In the genomic region with DNA sequence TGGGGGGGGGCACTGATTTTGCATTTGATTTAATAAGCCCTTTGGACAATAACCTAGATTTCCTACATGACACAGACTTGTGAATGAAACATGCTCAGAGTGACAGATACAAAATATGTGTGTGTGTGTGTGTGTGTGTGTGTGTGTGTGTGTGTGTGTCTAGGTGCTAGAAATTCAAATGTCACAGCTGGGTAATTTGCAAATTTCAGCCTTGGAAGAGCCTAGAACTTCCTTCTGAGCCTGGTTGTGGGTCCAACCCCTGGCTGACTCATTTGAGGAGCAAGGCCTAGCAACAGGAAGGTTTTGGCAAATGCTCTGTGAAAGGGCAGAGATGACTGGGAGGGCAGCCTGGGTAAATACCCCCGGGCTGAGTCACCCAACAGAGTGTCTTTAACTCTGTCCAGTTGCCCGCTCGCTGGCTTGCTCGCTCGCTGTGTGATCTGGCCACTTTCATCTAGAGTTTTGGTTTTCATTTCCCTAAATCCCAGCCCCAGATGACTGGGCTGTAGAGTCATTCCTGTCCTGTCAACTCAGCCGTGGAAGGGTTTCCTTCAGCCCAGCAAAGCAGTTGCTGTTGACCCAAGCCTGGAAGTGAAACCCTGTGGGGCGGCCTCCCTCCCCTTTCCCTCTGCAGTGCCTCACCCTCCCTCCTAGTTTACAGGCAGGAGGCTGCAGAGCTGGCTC, we compare ENCODE assay signal across 8 mouse cellular contexts. TPM values are rescaled to one million over a fixed set of nuclear protein-coding genes. Genes with fewer than 3 reads are reported as not detected.
DNase-seq lines count a peak whose midpoint lies in the region; ATAC-seq and TF ChIP-seq lines count a peak whose summit lies in the region.

No protein-coding gene starts in this region.

- no peak overlapping the region for H3K4me3 ChIP-seq in heart, embryonic 15.5 days
- no peak overlapping the region for H3K4me3 ChIP-seq in liver, postnatal 0 days (ENCODE audit: low read depth, low read length)
- no peak overlapping the region for H3K4me3 ChIP-seq in midbrain, embryonic 15.5 days
- H3K4me3 ChIP-seq in forebrain, embryonic 15.5 days = no peak overlapping the region
- H3K4me3 ChIP-seq in left cerebral cortex, adult 2 months = no peak overlapping the region

- ATAC-seq in heart, embryonic 15.5 days (replicated peaks; ENCODE audit: insufficient number of reproducible peaks, insufficient read depth, low FRiP score, low read depth) = 0 out of 2 replicates have a peak, but pooled peaks have one; percentile 18
- ATAC-seq in liver, postnatal 0 days = peak; percentile 63
- no peak for ATAC-seq in midbrain, embryonic 15.5 days (replicated peaks)
- ATAC-seq in forebrain, embryonic 15.5 days (replicated peaks) = no peak

- intact Hi-C loops in left cerebral cortex, adult 2 months (cut with DNase I) = no loop called here

- no peaks in the 10 kb centered on the region for H3K36me3 ChIP-seq in heart, embryonic 15.5 days
- H3K36me3 ChIP-seq in liver, postnatal 0 days (replicated peaks; ENCODE audit: insufficient read depth, low read length) = peaks cover 20% of the 10 kb centered on the region
- H3K36me3 ChIP-seq in midbrain, embryonic 15.5 days (replicated peaks) = no peaks in the 10 kb centered on the region
- H3K36me3 ChIP-seq in forebrain, embryonic 15.5 days = no peaks in the 10 kb centered on the region

- H3K4me2 ChIP-seq in heart, embryonic 15.5 days = no peak overlapping the region
- peak overlapping the region; percentile 4; the same call in 1 of the 2 replicates for H3K4me2 ChIP-seq in liver, postnatal 0 days (ENCODE audit: low read depth, low read length)
- H3K4me2 ChIP-seq in midbrain, embryonic 15.5 days = no peak overlapping the region
- no peak overlapping the region for H3K4me2 ChIP-seq in forebrain, embryonic 15.5 days (replicated peaks)

- no peak overlapping the region for H3K27ac ChIP-seq in heart, embryonic 15.5 days
- H3K27ac ChIP-seq in liver, postnatal 0 days (ENCODE audit: low read depth) = peak overlapping the region; percentile 63
- no peak overlapping the region for H3K27ac ChIP-seq in midbrain, embryonic 15.5 days
- H3K27ac ChIP-seq in forebrain, embryonic 15.5 days (replicated peaks) = no peak overlapping the region
- H3K27ac ChIP-seq in left cerebral cortex, adult 2 months = no peak overlapping the region

- no peaks in the 10 kb centered on the region for H3K27me3 ChIP-seq in heart, embryonic 15.5 days
- H3K27me3 ChIP-seq in liver, postnatal 0 days (ENCODE audit: insufficient read depth, low read length) = no peaks in the 10 kb centered on the region
- H3K27me3 ChIP-seq in midbrain, embryonic 15.5 days (replicated peaks) = no peaks in the 10 kb centered on the region
- H3K27me3 ChIP-seq in forebrain, embryonic 15.5 days = no peaks in the 10 kb centered on the region

- H3K4me1 ChIP-seq in heart, embryonic 15.5 days (replicated peaks) = peaks cover 14% of the 10 kb centered on the region
- H3K4me1 ChIP-seq in liver, postnatal 0 days (ENCODE audit: insufficient read depth) = peaks cover 19% of the 10 kb centered on the region
- H3K4me1 ChIP-seq in midbrain, embryonic 15.5 days = no peaks in the 10 kb centered on the region
- H3K4me1 ChIP-seq in forebrain, embryonic 15.5 days = no peaks in the 10 kb centered on the region

- WGBS in heart, embryonic 15.5 days = 71% methylated on average over 7 of the region's 7 CpGs
- WGBS in liver, postnatal 0 days (ENCODE audit: insufficient replicate concordance) = 73% methylated on average over 7 of the region's 7 CpGs
- whole genome bisulfite sequencing in midbrain, embryonic 15.5 days = 82% methylated on average over 7 of the region's 7 CpGs
- 84% methylated on average over 7 of the region's 7 CpGs for WGBS in forebrain, embryonic 15.5 days

- no peak for TF ChIP-seq EP300 in liver, postnatal 0 days (IDR thresholded peaks at IDR 0.05; ENCODE audit: low read depth)

- no peak overlapping the region for H3K9ac ChIP-seq in heart, embryonic 15.5 days
- H3K9ac ChIP-seq in liver, postnatal 0 days (replicated peaks) = no peak overlapping the region
- no peak overlapping the region for H3K9ac ChIP-seq in midbrain, embryonic 15.5 days
- H3K9ac ChIP-seq in forebrain, embryonic 15.5 days (replicated peaks) = no peak overlapping the region

- peak; percentile 48 for DNase-seq in CD4-positive helper T cell, adult 2 months (ENCODE audit: low read depth, low spot score)
- peak; percentile 93 for DNase-seq in adrenal gland, adult 2 months
- no peak for DNase-seq in liver, postnatal 0 days
- no peak for DNase-seq in cerebellum, postnatal 36 days
- DNase-seq in left cerebral cortex, adult 2 months (ENCODE audit: extremely low spot score in 1 of 2, low spot score in 2 of 2) = no peak

- TF ChIP-seq CTCF in liver, postnatal 0 days (IDR thresholded peaks at IDR 0.05; ENCODE audit: low read depth) = no peak
- TF ChIP-seq CTCF in left cerebral cortex, adult 2 months (IDR thresholded peaks at IDR 0.05) = no peak

- no peaks in the 10 kb centered on the region for H3K9me3 ChIP-seq in heart, embryonic 15.5 days (replicated peaks)
- H3K9me3 ChIP-seq in liver, postnatal 0 days (ENCODE audit: low read length) = no peaks in the 10 kb centered on the region
- H3K9me3 ChIP-seq in midbrain, embryonic 15.5 days = no peaks in the 10 kb centered on the region
- no peaks in the 10 kb centered on the region for H3K9me3 ChIP-seq in forebrain, embryonic 15.5 days

RNA-seq across cellular contexts. Expression of gene Taok3, which starts 38.5 kb away (rescaled TPM):
- total RNA-seq in adrenal gland, adult 2 months (2021) = 10 to 100 TPM; 30.9 to 36.0 TPM
- 5.4 and 9.0 TPM in 2 replicates for polyA plus RNA-seq in adrenal gland, adult 2 months (2012; rRNA removed)
- polyA plus RNA-seq in heart, embryonic 15.5 days (2015; fragmentation: Nextera tagmentation; extraction: Ambion mirVana) = 10.2 and 13.9 TPM in 2 replicates
- polyA plus RNA-seq in liver, postnatal 0 days (2015; fragmentation: Nextera tagmentation; extraction: Ambion mirVana) = 40.5 and 41.9 TPM in 2 replicates
- 58.8 and 59.2 TPM in 2 replicates for polyA plus RNA-seq in midbrain, embryonic 15.5 days (2015; fragmentation: Nextera tagmentation; extraction: Ambion mirVana)
- 45.3 and 51.7 TPM in 2 replicates for polyA plus RNA-seq in forebrain, embryonic 15.5 days (2015; fragmentation: Nextera tagmentation; extraction: Ambion mirVana)
- 10 to 100 TPM; 52.5 to 54.7 TPM for total RNA-seq in left cerebral cortex, adult 2 months (2021)

RNA-seq across cellular contexts. Expression of gene Suds3, which starts 42.6 kb away (rescaled TPM):
- total RNA-seq in adrenal gland, adult 2 months (2021) = 100 to 1,000 TPM; 106 to 144 TPM
- polyA plus RNA-seq in adrenal gland, adult 2 months (2012; rRNA removed) = 61.5 and 68.0 TPM in 2 replicates
- 53.5 and 58.9 TPM in 2 replicates for polyA plus RNA-seq in heart, embryonic 15.5 days (2015; fragmentation: Nextera tagmentation; extraction: Ambion mirVana)
- polyA plus RNA-seq in liver, postnatal 0 days (2015; fragmentation: Nextera tagmentation; extraction: Ambion mirVana) = 30.5 and 33.4 TPM in 2 replicates
- 87.3 and 87.4 TPM in 2 replicates for polyA plus RNA-seq in midbrain, embryonic 15.5 days (2015; fragmentation: Nextera tagmentation; extraction: Ambion mirVana)
- 94.0 and 99.1 TPM in 2 replicates for polyA plus RNA-seq in forebrain, embryonic 15.5 days (2015; fragmentation: Nextera tagmentation; extraction: Ambion mirVana)
- total RNA-seq in left cerebral cortex, adult 2 months (2021) = 100 to 1,000 TPM; 117 to 141 TPM

Comparison
In these comparisons a context has a peak if more than half of its experiments do, and no peak if none do; other contexts are left out.
1. DNase-seq: peak in CD4-positive helper T cell, adult 2 months (single experiment) and adrenal gland, adult 2 months (single experiment); none in liver, postnatal 0 days (single experiment), cerebellum, postnatal 36 days (0 of 2) and left cerebral cortex, adult 2 months (0 of 2).
2. ATAC-seq: peak in heart, embryonic 15.5 days (single experiment) and liver, postnatal 0 days (single experiment); none in midbrain, embryonic 15.5 days (single experiment) and forebrain, embryonic 15.5 days (single experiment).